Mouse (Mus musculus): ENCODE measurements around the gene Clec12b.

- TF ChIP-seq USF1 (IDR thresholded peaks at IDR 0.05; ENCODE audit: low read depth, low read length) (no peak), CTCF (IDR thresholded peaks at IDR 0.05 in 2 of 3, conservative IDR thresholded peaks at IDR 0.05 in 1 of 3; ENCODE audit: control insufficient read depth in 1 of 3, insufficient read depth in 1 of 3, low read depth in 2 of 3, low read length in 3 of 3, poor library complexity in 1 of 3, severe bottlenecking in 1 of 3) (no peak), EP300 (IDR thresholded peaks at IDR 0.05; ENCODE audit: low read depth in 1 of 2, low read length in 2 of 2) (no peak), ZKSCAN1 (IDR thresholded peaks at IDR 0.05; ENCODE audit: low read depth, low read length) (no peak), BHLHE40 (IDR thresholded peaks at IDR 0.05; ENCODE audit: borderline replicate concordance, low read depth, low read length) (no peak)
These were observed 54.1 kb downstream of the Clec12b start, which contains the start of gene 4922502D21Rik for GRCm38 (mm10) chr6:129331610-129332009.
